Mouse (Mus musculus): ENCODE measurements around the gene Bik.

- TF ChIP-seq CTCF (IDR thresholded peaks at IDR 0.05; ENCODE audit: borderline replicate concordance, insufficient read depth, low read length), result no peak
- TF ChIP-seq POLR2A (IDR thresholded peaks at IDR 0.05; ENCODE audit: low read depth, low read length), result no peak
These were observed 65.9 kb downstream of the Bik start for GRCm38 (mm10) chr15:83592260-83593188.

All from embryonic fibroblast, embryonic 13.5 days (primary cell).